Mouse (Mus musculus): ENCODE measurements around the gene Lama5. TPM values are rescaled to one million over a fixed set of nuclear protein-coding genes. Genes with fewer than 3 reads are reported as not detected.
A peak's percentile ranks its signal among the peaks of the same experiment; 100 is the strongest.

Gene Lama5
- total RNA-seq, 2 experiments from 2014 or later: 8.0 to 9.7 TPM

DNA sequence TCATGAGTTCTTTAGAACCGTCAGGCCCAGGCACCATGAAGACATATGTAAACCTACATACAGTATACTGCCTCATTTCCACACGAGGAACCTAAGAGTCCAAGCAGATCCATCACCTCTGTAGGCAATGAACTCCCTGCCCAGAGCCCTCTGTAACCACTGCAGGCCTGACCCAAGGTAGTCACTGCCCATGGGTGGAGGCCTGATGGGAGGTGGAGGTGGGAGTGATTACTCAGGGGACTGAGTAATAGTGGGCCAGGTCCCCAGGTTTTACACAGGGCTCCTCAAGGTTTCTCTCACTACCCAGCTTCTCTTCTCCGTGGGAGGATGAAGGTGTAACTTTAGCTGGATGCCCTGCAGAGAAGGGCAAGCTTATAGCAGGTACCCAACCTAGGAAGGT lies 3.5 kb upstream of the Lama5 start:
- intact Hi-C loops (cut with DNase I): no loop called here
- no peak for DNase-seq (ENCODE audit: low spot score in 2 of 2)

DNA sequence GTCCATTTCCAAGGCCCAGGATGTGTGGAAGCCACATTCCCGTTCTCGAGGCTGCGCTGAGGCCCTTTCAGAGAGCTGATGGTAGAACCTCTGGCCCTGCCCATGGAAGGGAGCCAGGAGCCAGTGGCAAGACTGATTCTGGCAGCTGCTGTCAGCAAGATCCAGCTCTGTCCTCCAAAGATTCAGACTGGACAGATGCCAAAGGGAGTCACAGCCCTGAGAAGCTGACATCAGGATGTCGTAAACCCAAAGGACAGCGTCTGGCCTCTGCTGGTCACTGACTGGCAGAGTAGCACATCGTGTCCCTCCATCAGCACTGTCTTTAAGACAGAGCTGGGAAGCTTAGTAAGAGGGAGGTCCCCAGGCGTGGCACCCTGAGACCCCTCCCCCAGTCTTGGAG lies 2.9 kb upstream of the Lama5 start:
- intact Hi-C loops (cut with DNase I): no loop called here
- DNase-seq (ENCODE audit: low spot score in 2 of 2): no peak

DNA sequence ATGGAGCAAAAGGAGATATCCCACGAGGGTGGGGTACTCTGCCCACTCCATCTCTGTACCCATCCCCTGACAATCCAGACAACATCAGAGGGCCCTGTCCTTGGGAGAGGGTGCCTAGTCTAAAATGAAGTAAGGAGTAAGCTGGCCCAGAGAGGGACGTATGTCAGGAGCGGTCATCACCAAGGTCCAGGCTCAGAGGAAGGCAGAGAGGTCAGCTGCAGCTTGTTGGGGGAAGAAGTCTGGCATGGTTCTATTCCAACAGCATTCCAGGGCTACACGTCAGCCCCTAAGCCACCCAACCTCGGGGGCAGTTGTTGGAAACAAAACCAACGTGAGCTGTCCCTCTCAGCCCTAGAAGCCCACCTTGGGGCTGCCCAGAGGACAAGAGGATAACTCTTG lies 2.4 kb upstream of the Lama5 start:
- no peak for DNase-seq (ENCODE audit: low spot score in 2 of 2)
- intact Hi-C loops (cut with DNase I): no loop called here

DNA sequence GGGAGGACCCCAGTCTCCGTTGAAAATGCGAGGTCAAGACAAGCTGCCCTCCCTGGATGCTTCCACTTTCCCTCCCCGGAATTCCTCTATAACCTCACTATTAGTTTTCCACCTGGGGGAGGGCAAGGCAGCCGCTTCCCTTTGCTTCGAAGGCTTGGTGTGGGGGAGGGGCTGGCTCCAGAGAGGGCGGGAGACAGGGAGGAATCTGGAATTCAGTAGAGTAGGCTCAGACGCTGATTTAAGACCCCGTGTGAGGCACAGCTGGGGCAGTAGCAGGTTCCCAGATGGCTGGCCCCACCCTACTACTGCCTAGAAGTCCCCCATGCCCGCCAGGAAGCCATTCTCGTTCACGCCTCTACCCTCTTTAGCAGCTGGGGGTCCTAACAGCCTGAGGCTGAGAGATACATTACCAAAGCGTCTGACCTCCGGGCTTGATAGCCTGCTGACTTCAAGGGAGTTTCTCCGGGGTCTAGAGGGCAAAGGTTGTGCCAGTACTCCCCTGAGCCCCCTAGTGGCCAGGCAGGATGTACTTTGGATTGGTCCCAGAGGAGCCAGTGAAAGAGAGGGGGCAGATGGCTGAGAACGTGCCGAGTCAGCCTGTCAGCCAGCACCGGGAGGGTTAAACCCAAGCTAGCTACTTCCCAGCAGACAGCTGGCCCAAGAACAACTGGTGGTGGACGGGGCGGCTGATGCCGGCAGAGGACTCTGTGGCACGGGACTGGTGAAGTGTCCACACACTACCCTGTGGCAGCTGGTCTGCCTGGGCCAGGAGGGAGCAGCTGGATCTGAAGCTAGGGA lies 1.8 kb upstream of the Lama5 start:
- intact Hi-C loops (cut with DNase I): no loop called here
- peak in 1 of 2 experiments; percentile 65 for DNase-seq (ENCODE audit: low spot score in 2 of 2)

DNA sequence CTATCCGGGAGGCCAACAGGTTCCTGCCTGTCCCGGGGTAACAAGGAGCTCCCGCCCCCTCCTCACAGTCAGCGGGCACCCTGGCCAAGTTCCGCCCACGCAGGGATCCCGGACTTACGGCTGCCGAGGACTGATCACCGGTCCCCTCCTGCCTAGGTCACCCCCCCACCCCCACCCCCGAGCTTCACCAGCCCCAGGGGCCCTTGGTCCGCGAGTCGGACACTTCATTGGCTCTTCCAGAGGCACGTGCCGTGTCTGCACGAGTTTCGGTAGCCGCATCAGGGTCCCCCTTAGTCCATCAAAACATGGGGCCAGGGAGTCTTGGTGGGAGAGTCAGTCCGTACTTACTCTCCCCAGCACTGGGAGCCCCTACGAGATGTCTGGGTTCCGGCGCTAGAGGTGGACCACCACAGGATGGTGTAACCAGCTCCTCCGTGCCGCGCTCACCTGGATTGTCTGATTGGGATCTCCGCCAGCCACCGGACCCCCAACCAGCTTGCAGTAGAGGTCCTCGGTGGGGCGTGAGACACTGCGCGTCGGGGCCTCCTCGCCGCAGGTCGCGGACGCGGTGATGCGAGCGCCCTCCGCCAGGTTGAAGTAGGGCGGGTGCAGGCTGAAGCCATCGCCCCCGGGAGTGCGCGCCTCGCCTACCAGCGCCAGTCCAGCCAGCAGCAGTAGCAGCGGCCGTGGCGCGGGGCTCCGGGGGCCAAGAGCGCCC lies 456 bp downstream of the Lama5 start:
- intact Hi-C loops (cut with DNase I): no loop called here
- DNase-seq (ENCODE audit: low spot score in 2 of 2): no peak

DNA sequence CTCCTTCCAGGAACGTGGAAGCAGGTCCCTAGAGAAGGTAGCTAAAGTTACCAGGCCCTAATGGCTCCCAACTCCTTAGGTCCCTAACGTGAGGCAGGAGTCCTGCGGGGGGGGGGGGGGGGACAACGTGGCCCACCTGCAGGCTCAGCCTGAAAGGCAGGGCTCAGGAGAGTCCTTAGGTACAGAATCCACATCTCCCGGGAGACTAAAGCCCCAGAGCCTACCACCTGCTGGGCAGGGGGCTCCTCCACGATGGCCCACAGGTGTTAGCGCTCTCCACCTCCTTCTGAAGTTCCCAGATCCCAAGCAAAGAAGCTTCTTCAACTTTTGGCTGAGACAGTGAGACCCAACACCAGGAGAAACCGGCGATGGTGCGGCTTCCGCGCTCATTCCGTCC lies 1.0 kb downstream of the Lama5 start:
- no peak for DNase-seq (ENCODE audit: low spot score in 2 of 2)
- intact Hi-C loops (cut with DNase I): no loop called here

DNA sequence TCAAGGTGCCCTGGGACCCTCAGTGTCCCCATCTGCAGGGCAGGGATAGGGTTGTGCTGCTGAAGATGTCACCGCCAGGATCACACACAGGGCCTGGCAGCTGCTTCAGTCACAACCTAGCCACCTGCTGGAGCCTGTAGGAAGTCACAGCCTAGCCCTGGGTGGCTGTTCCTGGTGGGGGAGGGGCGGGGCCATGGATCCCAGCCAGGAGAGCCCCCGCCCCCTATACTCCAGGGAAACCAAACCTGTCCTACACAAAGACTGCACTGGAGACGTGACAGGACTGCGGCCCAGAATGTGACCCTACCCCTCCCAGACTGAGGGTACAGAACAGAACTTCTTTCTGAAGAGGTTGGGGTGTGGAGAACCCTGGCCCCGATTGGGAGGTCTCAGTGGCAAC lies 3.4 kb downstream of the Lama5 start:
- DNase-seq (ENCODE audit: low spot score in 2 of 2): no peak
- intact Hi-C loops (cut with DNase I): no loop called here

DNA sequence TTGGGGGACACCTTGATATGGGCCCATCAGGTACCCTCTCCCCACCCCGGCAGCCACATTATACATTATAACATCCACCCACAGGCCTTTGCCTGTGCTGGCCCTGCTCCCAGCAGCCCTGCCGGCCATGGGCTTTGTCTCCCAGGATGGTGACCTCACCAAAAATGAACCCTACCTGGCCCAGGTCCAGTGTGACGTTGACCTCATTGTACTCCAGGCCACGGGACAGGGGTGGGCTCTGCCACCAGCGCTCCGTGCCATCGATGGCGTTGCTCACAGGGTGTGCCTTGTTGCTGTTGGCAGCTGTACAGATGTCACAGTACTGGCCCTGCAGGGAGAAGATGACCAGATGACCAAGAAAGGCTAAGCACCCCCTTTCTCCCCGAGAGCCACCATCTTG lies 4.6 kb downstream of the Lama5 start:
- intact Hi-C loops (cut with DNase I): no loop called here
- no peak for DNase-seq (ENCODE audit: low spot score in 2 of 2)

DNA sequence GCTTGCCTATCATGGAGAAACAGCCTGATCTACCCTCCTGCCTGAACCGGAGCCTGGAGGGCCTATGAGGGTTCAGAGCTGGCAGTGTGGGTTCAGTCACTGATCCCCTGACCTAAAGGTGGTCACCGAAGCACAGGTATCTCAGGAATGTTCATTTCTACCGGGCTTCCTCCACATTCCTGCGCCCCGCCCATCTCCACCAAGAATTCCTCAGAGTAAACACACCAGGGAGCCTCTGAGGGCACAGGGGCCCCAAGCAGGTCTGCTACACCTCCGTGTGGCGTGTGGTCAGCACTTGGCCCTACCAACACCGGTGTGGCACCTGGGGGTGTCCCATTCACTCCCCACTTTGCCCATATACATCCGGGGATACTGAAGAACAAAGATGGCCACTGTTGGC lies 5.5 kb downstream of the Lama5 start:
- no peak for DNase-seq (ENCODE audit: low spot score in 2 of 2)
- intact Hi-C loops (cut with DNase I): no loop called here

DNA sequence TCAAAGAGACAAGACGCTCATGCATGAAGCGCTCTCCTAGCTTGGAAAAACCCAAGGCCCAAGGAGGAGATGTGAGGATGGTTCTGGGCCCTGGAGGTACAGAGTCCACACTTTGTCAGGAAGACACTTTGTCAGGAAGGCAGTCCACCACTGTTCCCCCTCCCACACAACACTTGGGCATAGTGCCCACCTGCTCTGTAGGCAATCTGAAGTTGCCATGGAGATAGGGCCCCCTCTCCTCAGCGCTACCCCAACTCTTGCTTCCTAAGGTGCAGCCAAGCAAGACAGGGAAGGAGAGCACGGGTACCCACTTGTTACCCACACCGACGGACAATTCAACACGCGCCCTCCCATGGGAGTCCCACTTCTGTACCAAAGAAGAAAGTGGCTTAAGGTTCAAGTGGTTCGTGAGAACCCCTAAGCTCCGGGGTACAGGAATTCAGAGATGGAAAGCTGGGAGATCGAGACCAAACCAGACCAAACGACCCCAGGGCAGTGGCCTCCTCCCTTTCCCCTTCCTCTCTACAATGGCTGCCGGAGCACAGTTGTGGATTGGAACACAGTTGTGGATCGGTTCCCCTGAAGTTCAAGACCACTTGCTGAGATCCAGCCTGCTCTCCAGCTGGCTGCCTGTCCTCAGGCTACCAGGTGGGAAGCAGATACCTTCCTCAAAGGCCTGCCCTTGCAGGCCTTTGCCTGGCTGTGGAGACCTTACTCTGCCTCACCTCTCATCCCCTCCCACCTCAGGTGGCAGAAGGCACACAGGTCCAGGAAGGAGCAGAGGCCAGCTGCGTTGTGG lies 6.3 kb downstream of the Lama5 start:
- intact Hi-C loops (cut with DNase I): no loop called here
- DNase-seq (ENCODE audit: low spot score in 2 of 2): no peak

DNA sequence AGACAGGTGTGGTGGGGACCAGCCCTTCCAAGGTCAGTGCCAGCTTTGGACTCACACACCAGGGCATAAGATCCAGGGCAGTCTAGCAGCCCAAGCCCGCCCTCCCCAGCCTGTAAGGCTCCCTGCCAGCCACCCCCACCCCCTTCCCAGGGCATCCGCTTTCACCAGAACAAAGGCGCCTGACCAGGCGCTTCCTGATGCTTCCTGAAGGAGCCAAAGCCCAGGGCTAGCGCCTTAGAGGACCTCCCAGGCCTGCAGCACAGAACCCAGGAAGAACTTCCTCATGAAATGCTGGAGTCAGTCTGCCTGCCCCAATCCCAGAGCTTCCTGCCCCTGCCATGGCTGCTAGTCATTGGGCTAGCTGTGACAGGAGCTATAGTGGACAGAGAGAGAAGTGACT lies 7.0 kb downstream of the Lama5 start:
- no peak for DNase-seq (ENCODE audit: low spot score in 2 of 2)
- intact Hi-C loops (cut with DNase I): no loop called here

DNA sequence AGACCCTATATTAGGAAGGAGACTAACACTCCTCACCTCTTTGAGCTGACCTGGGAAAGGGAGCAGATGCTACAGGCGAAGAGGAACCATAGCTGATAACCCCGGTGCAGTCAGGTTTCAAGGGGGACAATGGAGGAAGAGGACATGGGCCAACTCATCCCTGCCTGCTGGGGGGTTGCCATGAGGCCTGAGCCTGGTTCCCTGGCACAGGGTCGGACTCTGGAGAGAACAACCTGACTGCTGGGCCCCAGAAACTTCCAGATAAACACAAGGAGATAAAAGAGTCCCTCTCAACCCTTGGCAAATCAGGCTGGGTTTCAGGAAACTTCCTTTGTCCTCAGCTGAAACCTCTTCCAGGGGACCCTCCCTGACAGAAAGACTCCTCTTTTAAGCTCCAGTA lies 7.4 kb downstream of the Lama5 start:
- DNase-seq (ENCODE audit: low spot score in 2 of 2): no peak
- intact Hi-C loops (cut with DNase I): no loop called here

DNA sequence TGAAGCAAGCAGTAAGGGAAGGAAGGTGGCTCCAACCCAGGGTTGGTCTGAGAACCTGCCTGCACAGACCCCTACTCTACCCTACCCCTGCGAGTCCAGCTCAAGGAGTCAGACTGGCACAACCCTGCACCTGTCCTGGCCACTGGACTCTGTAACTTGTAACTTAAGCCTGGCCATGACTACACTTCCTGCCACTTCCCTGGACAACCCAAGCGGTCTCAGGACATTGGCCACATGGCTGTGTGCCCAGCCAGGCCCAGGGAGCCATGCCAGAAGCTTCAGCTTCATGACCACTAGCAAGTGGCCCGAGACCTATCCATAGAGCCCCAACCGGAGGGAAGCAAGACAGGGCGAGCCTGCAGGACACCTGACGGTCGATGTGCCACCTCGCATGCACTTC lies 8.1 kb downstream of the Lama5 start:
- peak in 1 of 2 experiments; percentile 43 for DNase-seq (ENCODE audit: low spot score in 2 of 2)
- intact Hi-C loops (cut with DNase I): no loop called here

DNA sequence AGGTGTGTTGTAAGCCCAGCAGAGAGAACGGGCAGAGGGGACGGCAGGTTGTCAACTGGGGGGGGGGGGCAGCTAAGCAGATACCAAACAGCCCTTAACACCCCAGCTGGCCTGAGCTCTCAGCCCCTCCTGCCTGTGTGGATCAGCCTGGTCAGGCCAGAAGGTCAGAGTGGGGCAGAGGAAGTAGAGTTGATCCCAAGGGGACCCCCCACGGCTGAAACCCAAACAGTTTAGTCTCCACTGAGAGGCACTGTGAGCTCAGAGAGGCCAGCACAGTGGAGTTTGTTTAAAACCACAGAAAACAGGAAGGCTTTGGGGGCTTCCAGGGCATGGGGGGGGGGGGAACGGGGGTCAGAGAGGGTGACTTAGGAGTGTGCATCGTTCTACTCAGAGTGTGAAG lies 8.7 kb downstream of the Lama5 start:
- no peak for DNase-seq (ENCODE audit: low spot score in 2 of 2)
- intact Hi-C loops (cut with DNase I): no loop called here

DNA sequence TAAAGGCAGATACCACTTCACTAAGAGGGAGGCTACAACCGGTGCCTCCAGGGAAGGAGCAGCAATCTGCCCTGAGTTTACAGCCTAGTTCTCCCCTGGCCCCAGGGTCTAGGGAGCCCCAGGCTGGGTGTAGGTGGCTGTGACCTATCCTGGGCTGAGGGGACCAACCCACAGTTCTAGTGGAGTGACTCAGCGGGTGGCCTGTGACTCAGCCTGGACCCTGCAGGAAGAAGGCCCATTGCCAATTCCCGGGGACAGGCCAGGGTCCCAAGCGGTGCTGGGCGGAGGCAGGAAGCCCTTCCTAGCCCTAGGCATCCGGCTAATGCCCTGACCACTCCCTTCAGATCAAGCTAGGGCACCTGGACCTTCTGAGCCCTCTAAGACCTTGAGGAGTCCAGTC lies 9.7 kb downstream of the Lama5 start:
- intact Hi-C loops (cut with DNase I): no loop called here
- DNase-seq (ENCODE audit: low spot score in 2 of 2): no peak

DNA sequence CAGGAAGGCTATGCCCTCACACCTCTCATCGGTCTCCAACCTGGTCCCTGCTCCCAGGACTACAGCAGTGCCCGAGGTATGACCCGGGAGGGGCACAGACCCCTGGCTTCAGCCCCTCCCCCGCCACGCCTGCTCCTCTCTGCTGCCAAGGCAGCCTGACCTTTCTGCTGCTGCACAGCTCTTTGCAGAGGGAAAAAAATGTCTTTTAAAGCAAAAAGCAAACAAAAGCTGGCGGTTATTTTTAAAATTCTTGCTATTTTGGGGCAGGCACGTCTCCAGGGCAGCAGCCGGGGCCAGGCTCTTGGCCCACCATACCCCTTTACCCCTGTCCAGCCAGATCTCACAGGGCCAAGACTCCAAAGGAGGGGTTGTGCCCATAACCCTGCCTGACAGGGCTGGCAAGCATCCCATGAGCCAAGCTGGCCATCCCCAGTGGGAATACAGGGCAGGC lies 10.6 kb downstream of the Lama5 start:
- intact Hi-C loops (cut with DNase I): no loop called here
- no peak for DNase-seq (ENCODE audit: low spot score in 2 of 2)

DNA sequence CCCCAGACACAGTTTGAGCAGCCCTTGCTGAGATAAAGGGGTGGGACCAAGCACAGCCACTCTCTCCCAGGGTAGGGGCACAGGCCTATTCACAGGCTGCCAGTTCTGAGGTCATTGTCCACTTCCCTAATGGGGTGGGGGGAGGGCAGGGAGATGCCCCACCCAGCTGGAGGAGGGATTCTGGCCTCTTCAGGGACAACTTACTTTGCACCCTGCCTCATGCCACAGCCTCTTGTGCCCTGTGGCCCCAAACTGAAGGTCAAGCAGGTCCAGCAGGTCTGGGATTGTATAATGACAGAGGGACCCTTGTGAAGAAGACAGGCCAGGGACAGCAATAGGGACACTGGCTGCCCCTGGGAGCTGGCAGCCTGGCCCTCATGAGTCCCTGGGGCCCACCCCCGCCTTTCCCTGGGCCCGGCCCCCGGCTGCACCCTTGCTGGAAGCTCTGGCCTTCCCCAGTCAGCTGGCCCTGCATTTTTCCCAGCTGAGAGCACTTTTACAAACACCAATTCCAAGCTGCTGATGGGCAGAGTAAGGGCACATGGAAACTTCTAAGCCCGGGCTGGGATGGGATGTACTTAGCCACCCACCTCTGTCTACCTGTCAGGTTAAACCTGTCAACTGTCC lies 11.2 kb downstream of the Lama5 start:
- no peak for DNase-seq (ENCODE audit: low spot score in 2 of 2)
- intact Hi-C loops (cut with DNase I): no loop called here

DNA sequence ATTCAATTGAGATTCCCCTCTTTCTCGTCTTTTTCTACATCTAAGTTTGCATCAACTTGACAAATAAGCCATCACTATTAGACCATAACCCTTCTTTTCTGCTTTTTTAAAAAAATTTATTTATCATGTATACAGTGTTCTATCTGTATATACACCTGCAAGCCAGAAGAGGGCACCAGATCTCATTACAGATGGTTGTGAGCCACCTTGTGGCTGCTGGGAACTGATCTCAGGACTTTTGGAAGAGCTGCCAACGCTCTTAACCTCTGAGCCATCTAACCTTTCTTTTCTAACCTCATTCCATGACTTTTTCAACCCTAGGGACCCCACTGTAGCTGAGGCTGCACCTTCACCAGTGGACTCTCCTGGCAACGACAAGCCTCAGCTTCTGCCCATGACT lies 13.4 kb downstream of the Lama5 start:
- DNase-seq (ENCODE audit: low spot score in 2 of 2): no peak
- intact Hi-C loops (cut with DNase I): no loop called here

DNA sequence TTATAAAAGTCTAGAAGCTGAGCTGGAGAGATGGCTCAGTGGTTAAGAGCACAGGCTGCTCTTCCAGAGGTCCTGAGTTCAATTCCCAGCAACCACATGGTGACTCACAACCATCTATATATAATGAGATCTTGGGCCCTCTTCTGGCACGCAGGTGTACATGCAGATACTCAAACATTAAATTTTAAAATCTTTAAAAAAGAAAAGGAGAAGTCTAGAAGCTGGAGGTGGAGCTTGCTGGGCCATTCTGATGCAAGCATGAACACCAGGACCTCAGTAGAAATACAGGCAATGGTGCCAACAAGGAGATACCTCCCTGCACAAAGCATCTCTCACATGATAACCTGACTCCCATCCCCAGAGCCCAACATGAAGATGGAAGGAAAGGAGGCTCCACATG lies 16.7 kb downstream of the Lama5 start:
- DNase-seq (ENCODE audit: low spot score in 2 of 2): no peak
- intact Hi-C loops (cut with DNase I): loop anchor here (5.0 kb wide), 1 partner anchor 43 kb away; no protein-coding TSS in a partner anchor

DNA sequence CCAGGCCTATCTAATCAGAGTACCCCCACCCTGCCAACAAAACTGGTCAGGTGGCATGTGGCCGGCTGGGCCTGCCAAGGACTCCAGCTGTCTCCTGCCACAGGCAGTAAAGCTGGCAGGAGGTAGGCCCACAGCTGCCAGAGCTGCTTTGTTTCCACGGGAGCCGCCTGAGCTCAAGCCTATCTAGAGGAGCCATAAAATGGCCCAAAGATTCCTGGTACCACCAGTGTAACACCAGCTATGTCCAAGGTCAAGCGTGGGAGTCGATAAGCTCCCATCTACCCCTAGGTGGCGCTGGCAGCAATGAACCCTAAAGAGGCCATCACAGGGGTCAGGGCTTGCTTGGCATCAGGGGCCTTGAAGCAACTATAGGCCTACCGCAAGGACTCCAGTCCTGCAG lies 17.8 kb downstream of the Lama5 start:
- no peak for DNase-seq (ENCODE audit: low spot score in 2 of 2)

More for the DNA sequence above, 17.8 kb downstream of the Lama5 start:
- intact Hi-C loops (cut with DNase I): loop anchor here (5.0 kb wide), 1 partner anchor 44 kb away; no protein-coding TSS in a partner anchor

Measured in left cerebral cortex, postnatal 14 days (tissue).